Mouse (Mus musculus): ENCODE data around the gene Fam83e. TPM values are rescaled to one million over a fixed set of nuclear protein-coding genes. Genes with fewer than 3 reads are reported as not detected.

Fam83e gene
- polyA plus RNA-seq, 1 experiment: not detected

GRCm38 (mm10) chr7:45726419-45726818 lies 5.4 kb downstream of the Fam83e start:
- no peak overlapping the region for H3K4me3 ChIP-seq (ENCODE audit: insufficient read depth, low read length)
- TF ChIP-seq CTCF (IDR thresholded peaks at IDR 0.05; ENCODE audit: borderline replicate concordance, insufficient read depth, low read length) (no peak), POLR2A (IDR thresholded peaks at IDR 0.05; ENCODE audit: low read depth, low read length) (no peak)
- peaks cover 5% of the 10 kb centered on the region for H3K4me1 ChIP-seq (ENCODE audit: control insufficient read depth, insufficient read depth, low read length)
- no peak overlapping the region for H3K27ac ChIP-seq (ENCODE audit: insufficient read depth, low read length)

GRCm38 (mm10) chr7:45727625-45728024 lies 6.6 kb downstream of the Fam83e start:
- no peak overlapping the region for H3K27ac ChIP-seq (ENCODE audit: insufficient read depth, low read length)
- H3K4me1 ChIP-seq (ENCODE audit: control insufficient read depth, insufficient read depth, low read length): peaks cover 5% of the 10 kb centered on the region
- TF ChIP-seq POLR2A (IDR thresholded peaks at IDR 0.05; ENCODE audit: low read depth, low read length): no peak
- no peak overlapping the region for H3K4me3 ChIP-seq (ENCODE audit: insufficient read depth, low read length)

- peak overlapping the region; percentile 20 for H3K27ac ChIP-seq (ENCODE audit: insufficient read depth, low read length)
- TF ChIP-seq POLR2A (IDR thresholded peaks at IDR 0.05; ENCODE audit: low read depth, low read length): no peak
- H3K4me1 ChIP-seq (ENCODE audit: control insufficient read depth, insufficient read depth, low read length): peaks cover 5% of the 10 kb centered on the region
- no peak overlapping the region for H3K4me3 ChIP-seq (ENCODE audit: insufficient read depth, low read length)
These were observed 9.9 kb downstream of the Fam83e start for GRCm38 (mm10) chr7:45730727-45731431.

DNA sequence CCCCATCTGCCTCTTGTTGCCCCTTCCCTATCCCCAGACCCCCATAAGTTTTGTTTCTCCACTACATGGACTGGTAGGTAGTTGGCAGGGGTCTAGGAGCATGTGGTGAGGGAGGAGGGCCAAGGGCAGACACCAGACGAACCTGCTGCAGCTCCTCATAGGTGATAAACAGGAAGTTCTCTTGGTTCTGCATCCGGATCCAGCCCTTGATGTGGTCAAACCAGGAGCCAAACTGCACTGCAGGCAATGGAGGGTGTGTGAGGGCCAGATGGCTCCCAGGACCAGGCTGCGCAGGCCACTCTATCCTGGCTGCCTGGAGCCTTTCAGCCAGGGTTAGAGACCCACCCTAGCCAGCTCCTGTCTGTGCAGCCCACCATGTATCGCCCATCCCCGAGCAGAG lies 12.5 kb downstream of the Fam83e start:
- TF ChIP-seq CTCF (IDR thresholded peaks at IDR 0.05; ENCODE audit: borderline replicate concordance, insufficient read depth, low read length) (no peak), POLR2A (IDR thresholded peaks at IDR 0.05; ENCODE audit: low read depth, low read length) (no peak)
- no peak overlapping the region for H3K4me3 ChIP-seq (ENCODE audit: insufficient read depth, low read length)
- peaks cover 5% of the 10 kb centered on the region for H3K4me1 ChIP-seq (ENCODE audit: control insufficient read depth, insufficient read depth, low read length)
- no peak overlapping the region for H3K27ac ChIP-seq (ENCODE audit: insufficient read depth, low read length)

DNA sequence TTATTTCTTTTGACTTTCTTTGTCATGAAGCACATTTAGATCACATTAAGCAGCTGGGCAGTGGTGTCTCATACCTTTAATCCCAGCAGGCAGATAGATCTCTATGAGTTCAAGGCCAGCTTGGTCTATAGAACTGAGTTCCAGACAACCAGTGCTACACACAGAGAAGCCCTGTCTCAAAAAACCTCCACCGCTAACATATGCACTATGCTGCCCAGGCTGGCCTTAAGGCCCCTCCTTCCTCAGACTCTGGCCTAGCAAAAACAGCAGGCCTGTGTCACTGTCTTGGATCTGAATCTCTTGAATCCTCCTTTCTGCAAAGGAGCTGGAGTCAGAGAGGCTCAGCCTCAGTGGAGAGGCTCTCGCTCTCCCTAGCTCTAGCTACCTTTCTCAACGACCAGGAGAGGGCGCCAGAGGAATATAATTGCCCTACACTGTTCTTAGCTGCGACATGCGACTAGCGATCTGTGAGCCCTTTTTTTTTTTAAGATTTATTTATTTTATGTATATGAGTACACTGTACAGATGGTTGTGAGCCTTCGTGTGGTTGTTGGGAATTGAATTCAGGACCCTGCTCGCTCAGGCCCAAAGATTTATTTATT lies 18.3 kb downstream of the Fam83e start:
- Histone ChIP-seq H3K27ac (ENCODE audit: insufficient read depth, low read length) (no peak overlapping the region), H3K4me3 (ENCODE audit: insufficient read depth, low read length) (no peak overlapping the region), H3K4me1 (ENCODE audit: control insufficient read depth, insufficient read depth, low read length) (no peaks in the 10 kb centered on the region)
- peak; percentile 30; the same call in 1 of the 2 replicates for TF ChIP-seq CTCF (IDR thresholded peaks at IDR 0.05; ENCODE audit: borderline replicate concordance, insufficient read depth, low read length)
- TF ChIP-seq POLR2A (IDR thresholded peaks at IDR 0.05; ENCODE audit: low read depth, low read length): no peak

GRCm38 (mm10) chr7:45739820-45740219 lies 18.8 kb downstream of the Fam83e start:
- H3K27ac ChIP-seq (ENCODE audit: insufficient read depth, low read length): no peak overlapping the region
- H3K4me1 ChIP-seq (ENCODE audit: control insufficient read depth, insufficient read depth, low read length): no peaks in the 10 kb centered on the region
- H3K4me3 ChIP-seq (ENCODE audit: insufficient read depth, low read length): no peak overlapping the region
- no peak for TF ChIP-seq CTCF (IDR thresholded peaks at IDR 0.05; ENCODE audit: borderline replicate concordance, insufficient read depth, low read length)
- TF ChIP-seq POLR2A (IDR thresholded peaks at IDR 0.05; ENCODE audit: low read depth, low read length): no peak

DNA sequence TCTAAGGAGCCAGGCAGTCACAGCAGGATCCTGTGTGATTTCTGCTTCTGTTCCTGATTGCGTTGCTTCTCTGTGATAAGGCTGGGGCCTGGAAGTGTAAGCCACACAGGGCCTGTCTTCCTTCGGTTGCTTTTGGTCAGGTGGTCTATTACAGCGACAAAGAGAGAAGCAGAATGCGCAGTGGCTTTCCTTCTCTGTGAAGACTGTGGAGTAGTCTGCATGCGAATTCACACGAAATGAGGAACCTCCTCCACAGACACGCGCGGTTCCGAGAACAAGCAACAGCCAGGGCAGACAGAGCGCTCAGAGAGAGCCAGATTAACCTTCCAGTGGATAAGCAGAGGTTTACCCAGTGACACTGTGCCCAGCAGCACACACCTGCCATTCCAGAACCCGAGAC lies 20.3 kb downstream of the Fam83e start:
- TF ChIP-seq CTCF (IDR thresholded peaks at IDR 0.05; ENCODE audit: borderline replicate concordance, insufficient read depth, low read length): no peak
- no peak for TF ChIP-seq POLR2A (IDR thresholded peaks at IDR 0.05; ENCODE audit: low read depth, low read length)
- Histone ChIP-seq H3K4me1 (ENCODE audit: control insufficient read depth, insufficient read depth, low read length) (no peaks in the 10 kb centered on the region), H3K4me3 (ENCODE audit: insufficient read depth, low read length) (no peak overlapping the region), H3K27ac (ENCODE audit: insufficient read depth, low read length) (no peak overlapping the region)

DNA sequence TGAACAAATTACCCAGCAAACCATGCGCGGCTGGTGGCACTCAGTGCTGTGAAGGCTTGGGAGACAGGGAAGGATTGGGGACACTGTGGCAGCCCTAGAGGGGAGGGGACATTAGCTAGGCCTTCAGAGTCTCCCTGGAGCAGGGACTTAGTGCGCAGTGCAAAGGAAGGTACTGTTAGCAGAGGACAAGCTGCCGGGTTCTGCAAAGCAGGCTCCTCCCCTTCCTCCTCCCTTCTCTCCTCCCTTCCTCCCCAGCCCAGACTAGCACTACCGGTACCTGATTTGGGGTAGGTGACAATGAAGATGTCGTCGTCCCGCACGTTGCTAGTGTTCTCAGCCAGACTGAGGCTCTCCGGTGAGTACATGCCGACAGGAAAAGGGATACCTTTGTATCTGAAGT lies 20.8 kb downstream of the Fam83e start:
- Histone ChIP-seq H3K4me1 (ENCODE audit: control insufficient read depth, insufficient read depth, low read length) (no peaks in the 10 kb centered on the region), H3K27ac (ENCODE audit: insufficient read depth, low read length) (no peak overlapping the region), H3K4me3 (ENCODE audit: insufficient read depth, low read length) (no peak overlapping the region)

GRCm38 (mm10) chr7:45742338-45742737 lies 21.3 kb downstream of the Fam83e start:
- no peak for TF ChIP-seq POLR2A (IDR thresholded peaks at IDR 0.05; ENCODE audit: low read depth, low read length)
- peak; percentile 49; the same call in 1 of the 2 replicates for TF ChIP-seq CTCF (IDR thresholded peaks at IDR 0.05; ENCODE audit: borderline replicate concordance, insufficient read depth, low read length)
- H3K27ac ChIP-seq (ENCODE audit: insufficient read depth, low read length): no peak overlapping the region
- H3K4me3 ChIP-seq (ENCODE audit: insufficient read depth, low read length): no peak overlapping the region
- no peaks in the 10 kb centered on the region for H3K4me1 ChIP-seq (ENCODE audit: control insufficient read depth, insufficient read depth, low read length)

More for the DNA sequence above, 20.8 kb downstream of the Fam83e start:
- 0 out of 2 replicates have a peak, but pooled peaks have one; percentile 25 for TF ChIP-seq POLR2A (IDR thresholded peaks at IDR 0.05; ENCODE audit: low read depth, low read length)
- no peak for TF ChIP-seq CTCF (IDR thresholded peaks at IDR 0.05; ENCODE audit: borderline replicate concordance, insufficient read depth, low read length)

DNA sequence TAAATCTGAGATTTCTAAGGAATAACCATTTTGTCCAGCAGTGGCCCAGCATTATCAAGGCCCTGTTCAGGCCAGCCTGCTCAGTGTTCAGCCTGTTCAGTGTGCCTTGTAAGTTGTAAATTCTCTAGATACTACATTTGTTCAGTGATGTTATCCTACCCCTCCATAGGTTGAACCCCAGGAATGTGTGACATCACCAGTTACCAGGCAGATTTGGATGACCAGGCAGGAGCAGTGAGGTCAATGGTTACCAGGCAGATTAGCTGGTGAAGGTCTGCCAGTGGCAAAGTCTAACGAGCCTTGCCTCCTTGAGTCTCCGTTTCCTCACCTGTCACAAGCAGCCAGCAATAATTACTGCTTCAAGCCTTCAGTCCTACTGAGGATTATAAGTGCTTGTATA lies 23.4 kb downstream of the Fam83e start:
- Histone ChIP-seq H3K4me1 (ENCODE audit: control insufficient read depth, insufficient read depth, low read length) (peaks cover 13% of the 10 kb centered on the region), H3K4me3 (ENCODE audit: insufficient read depth, low read length) (no peak overlapping the region), H3K27ac (ENCODE audit: insufficient read depth, low read length) (no peak overlapping the region)
- no peak for TF ChIP-seq CTCF (IDR thresholded peaks at IDR 0.05; ENCODE audit: borderline replicate concordance, insufficient read depth, low read length)
- no peak for TF ChIP-seq POLR2A (IDR thresholded peaks at IDR 0.05; ENCODE audit: low read depth, low read length)
